Mouse (Mus musculus) spleen, adult 18-20 months (tissue): ENCODE data around the gene Lrrc32.

Experiments used
- DNase-seq, 2 experiments: peaks; one replicate each; pipeline ENCODE4 v3.0.0; 2022; ENCODE audit warnings: mixed read lengths in 2 of 2

The Lrrc32 gene

DNA sequence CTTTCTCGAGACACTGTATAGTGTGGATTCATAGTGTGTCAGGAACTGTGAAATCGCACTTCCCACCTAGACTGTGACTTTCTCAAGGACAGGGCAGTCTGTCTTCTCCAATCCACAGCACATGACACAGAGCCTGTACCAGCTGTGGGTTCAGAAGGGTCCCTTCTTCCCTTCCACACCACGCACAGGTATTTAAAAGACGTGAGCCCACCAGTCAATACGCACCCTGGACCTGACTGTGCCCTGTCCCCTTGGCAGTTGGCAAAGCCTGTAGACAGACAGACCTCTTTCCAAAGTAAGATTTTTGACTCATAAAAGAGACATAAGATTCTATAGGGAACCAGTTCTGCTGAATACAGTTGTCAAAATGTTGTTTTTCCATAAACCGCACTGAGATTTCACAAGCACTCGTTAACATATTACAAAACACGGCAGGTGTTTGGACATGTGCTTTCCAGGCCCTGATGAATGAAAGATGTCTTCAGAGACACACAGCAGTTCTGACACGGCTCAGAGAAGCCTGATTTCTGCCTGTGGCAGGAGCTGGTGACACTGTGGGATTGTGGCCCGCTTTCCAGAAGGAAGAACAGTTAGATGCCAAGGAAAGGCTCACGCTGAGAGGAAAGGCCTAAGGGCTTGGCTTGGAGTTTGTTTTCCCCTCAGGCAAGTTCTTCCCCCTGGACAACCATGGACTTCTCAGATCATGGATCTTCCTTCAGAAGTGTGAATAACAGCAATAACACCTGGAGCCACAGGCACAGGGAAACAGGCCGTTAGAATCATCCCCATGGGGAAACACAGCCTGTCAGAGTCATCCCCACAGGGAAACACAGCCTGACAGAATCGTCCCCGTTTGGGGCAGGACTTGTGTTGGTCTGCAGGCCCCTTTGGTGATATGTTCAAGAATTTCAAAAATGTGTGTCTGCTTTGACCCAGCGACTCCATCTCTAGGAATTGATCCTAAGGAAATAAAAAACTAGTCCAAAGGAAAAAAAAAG is 22.2 kb downstream of the Lrrc32 start:
- no peak for DNase-seq

DNA sequence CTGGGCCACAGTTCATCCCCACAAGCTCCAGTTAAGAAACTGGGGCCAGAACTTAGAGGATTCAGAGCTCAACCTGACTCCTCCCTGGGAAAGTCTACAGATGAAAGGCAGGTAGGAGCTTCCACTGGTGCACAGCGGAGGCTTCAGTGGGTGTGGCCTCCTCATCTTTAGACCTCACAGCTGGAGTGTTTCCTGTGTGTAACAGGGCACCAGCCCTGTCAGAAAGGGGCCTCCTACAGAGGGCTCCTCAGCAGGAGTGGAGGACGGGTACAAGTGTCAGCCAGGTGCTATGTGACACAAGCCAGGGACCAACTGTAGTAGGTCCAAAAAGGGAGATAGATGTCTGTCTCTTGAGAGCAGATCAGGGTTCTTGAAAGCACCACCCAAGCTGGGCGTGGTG is 24.2 kb downstream of the Lrrc32 start:
- DNase-seq = no peak

GRCm38 (mm10) chr7:98522576-98522975 is 33.5 kb downstream of the Lrrc32 start:
- DNase-seq = no peak

DNA sequence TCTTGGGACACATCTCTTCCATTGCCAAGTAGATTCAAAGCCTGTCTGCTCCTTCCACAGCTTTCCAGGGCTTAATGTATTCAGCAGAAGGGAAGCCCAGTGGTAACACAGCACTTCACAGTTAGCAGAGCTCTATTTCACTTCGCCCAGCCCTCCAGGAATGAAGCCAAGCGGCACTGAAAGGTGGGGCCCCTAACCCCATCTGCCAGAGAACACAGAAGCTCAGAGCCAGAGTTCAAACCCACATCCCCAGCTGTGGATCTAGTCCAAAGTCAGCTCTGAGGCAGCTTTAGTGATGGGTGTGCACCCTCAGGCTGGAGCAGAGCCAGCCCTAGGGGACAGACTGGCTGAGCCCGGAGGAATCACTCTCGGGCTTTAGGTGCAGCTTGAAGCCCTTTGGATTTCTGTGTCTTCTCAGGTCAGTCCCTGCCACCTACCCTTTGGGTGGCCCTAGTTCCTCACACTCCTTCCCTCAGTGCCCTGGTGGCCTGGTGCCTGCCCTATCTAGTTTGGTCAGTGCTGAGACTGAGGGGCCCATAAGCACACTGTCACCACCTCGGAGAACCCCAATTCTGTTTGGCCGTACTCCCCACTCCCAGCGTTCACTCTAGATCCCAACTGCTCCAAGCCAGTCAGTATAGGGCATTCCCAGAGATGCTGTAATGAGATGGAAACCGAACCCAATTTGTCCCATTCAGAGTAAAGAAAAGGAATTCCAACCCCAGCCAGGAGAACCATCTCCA is 34.2 kb downstream of the Lrrc32 start:
- DNase-seq = no peak

DNA sequence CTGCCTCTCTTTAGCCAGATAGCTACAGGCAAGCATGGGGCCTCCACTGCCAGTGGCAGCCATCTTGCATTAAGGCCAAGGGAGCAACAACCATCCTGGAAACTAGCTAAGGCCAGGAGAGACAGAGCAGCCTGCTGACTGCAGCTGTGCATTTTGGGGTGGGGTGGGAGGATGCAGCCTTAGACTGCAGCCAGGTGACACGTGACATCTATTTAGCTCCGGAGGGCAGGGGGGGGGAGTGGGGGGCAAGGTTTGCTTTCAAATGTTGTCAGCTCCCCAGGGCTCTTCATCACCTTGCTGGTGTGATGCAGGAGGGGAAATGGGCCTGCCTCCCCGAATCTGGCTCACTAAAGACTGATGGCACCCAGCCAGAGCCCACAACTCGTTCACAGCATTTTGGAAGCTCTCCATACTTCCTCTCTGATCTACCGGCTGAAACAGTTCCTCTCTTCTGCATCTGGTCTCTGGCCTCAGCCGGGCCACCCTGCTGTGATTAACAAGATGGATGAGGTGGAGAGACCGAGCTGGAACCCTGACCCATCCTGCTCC is 34.8 kb downstream of the Lrrc32 start:
- DNase-seq = no peak

DNA sequence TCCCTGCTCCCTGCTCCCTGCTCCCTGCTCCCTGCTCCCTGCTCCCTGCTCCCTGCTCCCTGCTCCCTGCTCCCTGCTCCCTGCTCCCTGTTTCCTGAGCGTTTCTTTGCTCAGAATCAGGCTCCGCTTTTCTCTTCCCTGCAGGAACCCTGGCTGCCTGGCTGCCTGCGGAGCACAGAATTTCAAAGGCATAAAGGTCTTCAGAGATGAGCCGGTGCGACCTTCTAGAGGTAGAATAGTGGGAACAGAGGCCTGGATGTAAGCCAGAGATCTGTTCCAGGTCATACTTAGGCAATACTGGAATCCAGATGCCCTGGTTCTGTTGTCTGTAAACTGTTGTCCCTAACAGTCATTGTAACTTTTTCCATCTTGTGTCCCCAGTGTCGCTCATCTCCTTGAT is 35.3 kb downstream of the Lrrc32 start:
- DNase-seq = no peak

DNA sequence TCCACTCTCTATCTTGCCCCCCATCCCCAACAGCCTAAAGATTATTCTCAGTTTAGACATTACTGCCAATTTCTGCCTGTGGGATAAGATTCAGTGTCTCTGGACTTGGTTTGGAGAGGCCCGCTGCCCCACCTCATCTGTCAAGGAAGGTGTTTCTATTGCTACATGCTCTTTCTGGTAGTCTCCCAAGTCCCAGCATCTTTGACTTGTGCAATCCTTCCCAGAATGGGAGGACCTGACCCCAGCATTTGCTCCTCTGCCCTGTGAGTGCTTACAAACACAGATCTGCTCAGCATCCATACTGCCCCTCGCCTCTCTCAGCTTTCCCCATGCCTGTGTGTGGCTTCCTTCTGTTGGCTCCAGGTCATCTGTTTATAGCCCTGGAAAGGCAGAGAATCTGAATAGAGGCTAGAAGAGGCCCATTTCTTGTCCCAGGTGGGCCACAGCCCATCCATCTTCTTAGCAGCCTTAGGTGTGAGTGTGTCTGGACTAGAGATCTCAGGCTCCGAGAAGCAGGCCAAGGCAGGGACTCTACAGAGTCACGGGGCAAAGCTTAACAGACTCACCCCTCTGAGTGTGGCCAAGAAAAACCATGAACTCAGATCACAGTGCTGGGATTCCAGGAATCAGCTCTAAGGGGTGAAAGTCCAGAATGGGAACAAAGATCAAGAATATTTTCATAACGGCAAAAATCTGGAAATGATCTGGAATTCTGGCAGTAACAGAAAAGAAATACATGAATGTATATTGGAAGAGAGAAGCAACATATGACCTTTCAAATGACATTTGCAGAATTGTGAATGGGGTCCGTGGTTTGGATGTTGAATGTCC is 36.0 kb downstream of the Lrrc32 start:
- no peak for DNase-seq

DNA sequence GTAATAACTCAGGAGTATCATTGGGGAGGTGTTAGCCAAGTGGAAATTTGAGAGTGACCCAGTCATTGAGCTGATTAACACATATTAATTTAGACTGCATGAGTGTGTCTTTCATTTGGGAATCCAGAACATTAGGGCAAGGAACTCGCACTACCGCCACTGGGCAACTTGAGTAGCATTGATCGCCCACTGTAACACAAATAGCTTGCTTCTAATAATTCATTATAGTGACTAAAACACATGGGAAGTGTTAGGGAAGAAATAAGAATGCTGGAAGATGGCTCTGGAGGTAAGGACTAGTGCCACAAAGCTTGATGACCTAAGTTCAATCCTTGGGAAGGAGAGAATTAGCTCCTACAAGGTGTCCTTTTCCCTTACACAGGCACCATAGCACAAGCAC is 38.0 kb downstream of the Lrrc32 start:
- no peak for DNase-seq

DNA sequence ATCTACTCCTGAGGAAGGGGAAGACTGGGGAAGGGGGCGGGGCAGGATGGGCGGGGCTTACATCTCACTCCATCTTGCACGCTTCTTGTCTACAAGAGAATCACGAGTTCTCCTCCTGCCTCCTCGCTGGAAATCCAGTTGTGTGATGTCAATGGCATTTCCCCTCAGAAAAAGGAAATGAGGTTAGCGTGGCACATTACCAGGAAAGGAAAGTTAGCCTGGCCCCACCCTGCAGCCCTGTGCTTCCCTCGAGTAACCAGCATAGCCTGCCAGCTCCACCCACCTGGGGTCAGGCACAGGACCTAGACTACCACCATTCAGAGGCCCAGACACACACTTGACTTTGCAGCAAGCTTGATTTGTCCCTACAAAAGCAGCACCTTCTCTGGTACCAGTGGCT is 42.5 kb downstream of the Lrrc32 start:
- DNase-seq = no peak

GRCm38 (mm10) chr7:98532981-98533380 is 43.9 kb downstream of the Lrrc32 start:
- no peak for DNase-seq

DNA sequence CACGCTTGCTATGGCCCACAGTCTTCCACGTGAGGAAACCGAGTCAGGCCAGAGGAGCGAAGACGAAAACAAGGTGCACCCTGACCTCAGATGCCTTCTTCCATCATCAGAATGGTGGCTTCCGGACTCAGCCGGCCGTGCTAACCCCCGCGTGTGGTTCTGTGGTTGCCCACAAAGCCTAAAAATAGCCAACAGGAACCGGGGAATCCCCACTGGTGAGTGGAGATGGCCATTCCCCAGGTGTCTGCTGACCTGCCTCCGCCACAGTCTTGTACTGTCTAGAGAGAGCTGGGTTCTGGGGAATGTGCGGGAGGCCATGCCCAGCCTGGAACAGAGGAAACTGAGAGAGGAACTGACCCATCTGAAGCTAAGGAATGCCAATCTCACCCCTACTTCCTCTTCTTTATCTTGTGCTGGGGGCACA is 45.4 kb downstream of the Lrrc32 start:
- DNase-seq = peak; percentile 73 to 74

- no peak for DNase-seq
These were observed 46.1 kb downstream of the Lrrc32 start for GRCm38 (mm10) chr7:98535191-98535590.

DNA sequence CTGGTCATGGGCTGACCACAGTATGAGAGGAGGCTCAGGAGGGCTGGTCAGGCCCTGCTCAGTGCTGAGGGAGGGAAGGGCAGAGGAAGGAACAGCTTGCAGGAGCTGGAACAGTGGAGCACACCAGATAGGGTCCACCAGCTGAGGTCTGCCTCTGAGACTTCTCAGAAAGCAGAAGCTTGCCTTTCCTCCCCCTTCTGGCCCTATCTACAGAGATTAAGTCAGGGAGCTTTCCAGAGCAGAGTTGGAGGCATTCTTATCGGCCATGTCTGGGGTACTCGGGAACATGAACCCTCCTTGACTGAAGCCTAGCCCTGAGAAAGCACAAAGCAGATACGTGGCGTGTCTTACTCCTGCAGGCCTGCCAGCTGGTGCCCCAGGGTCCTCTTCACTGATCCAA is 46.8 kb downstream of the Lrrc32 start:
- DNase-seq = no peak

- no peak for DNase-seq
These were observed 48.3 kb downstream of the Lrrc32 start for GRCm38 (mm10) chr7:98537210-98537966.

- DNase-seq = no peak
These were observed 49.0 kb downstream of the Lrrc32 start for GRCm38 (mm10) chr7:98537967-98538573.

- no peak for DNase-seq
These were observed 51.8 kb downstream of the Lrrc32 start for GRCm38 (mm10) chr7:98540879-98541278.

DNA sequence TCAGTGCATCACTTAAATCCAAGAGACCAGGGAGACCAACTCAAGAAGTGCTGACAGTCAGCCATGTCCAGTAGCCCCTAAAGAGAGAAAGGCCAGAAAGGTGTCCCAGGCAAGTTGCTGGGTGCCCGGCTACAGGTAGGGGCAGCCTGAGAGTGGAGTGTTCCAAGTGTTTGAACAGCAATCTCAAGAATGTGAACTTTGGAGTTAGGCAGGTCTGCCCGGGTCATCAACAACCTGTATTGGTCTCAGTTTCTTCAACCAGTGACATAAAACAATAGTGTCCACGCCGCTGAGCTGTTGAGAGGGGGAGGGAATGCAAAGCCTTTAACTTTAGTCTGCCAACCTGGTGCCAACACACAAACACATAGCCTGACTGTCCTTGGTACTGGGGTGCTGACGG is 52.5 kb downstream of the Lrrc32 start:
- DNase-seq = no peak

GRCm38 (mm10) chr7:98542267-98542666 is 53.2 kb downstream of the Lrrc32 start:
- DNase-seq = no peak

GRCm38 (mm10) chr7:98542731-98543142 is 53.7 kb downstream of the Lrrc32 start:
- DNase-seq = no peak

DNA sequence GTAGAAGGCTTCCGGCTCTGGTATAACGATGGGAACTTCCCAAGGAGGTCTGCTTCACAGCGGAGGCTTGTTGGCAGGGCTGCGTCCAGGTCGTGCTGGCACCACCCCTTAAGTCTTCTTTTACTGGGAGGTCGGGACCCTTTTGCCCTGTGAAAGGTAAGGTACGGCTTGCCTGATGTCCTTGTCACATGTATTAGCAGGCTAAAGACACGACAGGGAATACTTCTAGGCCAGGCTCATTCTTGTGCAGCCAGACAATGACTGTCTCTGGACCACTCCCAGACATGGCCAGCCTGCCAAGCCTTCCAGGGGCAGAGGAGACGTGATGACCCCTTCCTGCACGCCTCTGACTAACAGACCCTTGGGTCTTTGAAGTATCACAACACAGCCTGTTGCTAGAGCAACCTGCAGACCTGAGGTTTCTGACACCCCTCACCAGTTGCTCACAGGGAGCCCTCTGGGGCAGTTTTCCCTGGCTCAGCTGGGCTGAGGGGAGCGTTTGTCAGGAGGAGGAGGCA is 54.8 kb downstream of the Lrrc32 start:
- no peak for DNase-seq

DNA sequence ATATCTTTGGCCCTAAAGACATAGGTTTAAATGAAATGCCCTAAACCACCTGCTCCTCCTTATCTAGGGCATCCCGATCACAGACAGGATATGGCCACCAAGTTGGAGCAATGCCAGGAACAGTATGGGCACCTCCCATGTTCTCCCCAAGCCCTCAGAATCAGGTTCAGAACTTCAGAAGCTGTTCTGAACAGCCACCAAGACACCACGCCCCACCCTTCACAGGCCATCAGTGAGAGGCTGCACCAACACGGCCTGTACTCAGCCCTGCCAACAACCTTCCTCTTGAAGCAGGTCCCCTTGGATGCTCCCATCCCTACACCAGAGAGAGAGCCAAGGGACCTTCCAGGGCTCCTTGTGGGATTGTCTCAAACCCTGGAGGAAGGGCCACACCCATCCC is 55.5 kb downstream of the Lrrc32 start:
- DNase-seq = no peak
